Mouse (Mus musculus) bone marrow, adult 2 months (tissue): Measurements from ENCODE around the gene Cbx2. TPM values are rescaled to one million over a fixed set of nuclear protein-coding genes. Genes with fewer than 3 reads are reported as not detected.

Experiments used
- H3K27ac ChIP-seq: fragments of 200-500 bp; 2 replicates; pipeline ENCODE4 v1.5.1; 2012; ENCODE audit warnings: low read depth, mild to moderate bottlenecking, control low read depth, inconsistent platforms, low read length; ENCODE audit not compliant: control insufficient read depth, poor library complexity, insufficient read depth
- H3K4me1 ChIP-seq: fragments of 200-500 bp; 2 replicates; pipeline ENCODE4 v1.6.1; 2011; ENCODE audit warnings: low read length; ENCODE audit not compliant: control insufficient read depth, insufficient read depth
- H3K4me3 ChIP-seq: fragments of 200-500 bp; replicated peaks from 2 replicates; pipeline ENCODE3; 2011; ENCODE audit warnings: mild to moderate bottlenecking, low read depth, low read length, control low read depth; ENCODE audit not compliant: control insufficient read depth
- CTCF ChIP-seq: fragments of 200-500 bp; IDR thresholded peaks from 2 replicates; pipeline ENCODE4 v1.5.1; 2011; ENCODE audit warnings: low read length, control low read depth; ENCODE audit not compliant: control insufficient read depth, insufficient read depth
- POLR2A ChIP-seq: fragments of 200-500 bp; IDR thresholded peaks from 2 replicates; pipeline ENCODE4 v1.6.1; 2011; ENCODE audit warnings: low read depth, mild to moderate bottlenecking, control low read depth, low read length, borderline replicate concordance; ENCODE audit not compliant: control insufficient read depth
- WGBS: fragments of 180-500 bp; shearing (Covaris S2); methylation state at CpG from one replicate; pipeline ENCODE4 v1.1.7; 2018; 5-methylcytosine and 5-hydroxymethylcytosine counted together
- polyA plus RNA-seq: library from polyadenylated mRNA; stranded (reverse); fragments of >200 nt; gene quantifications from 2 replicates; pipeline ENCODE4 v1.2.4, GENCODE M21; 2011; ENCODE audit warnings: low replicate concordance; ENCODE audit not compliant: missing spikeins, insufficient read depth, insufficient read length

Cbx2 gene
- polyA plus RNA-seq, 1 experiment = 2.8 TPM

GRCm38 (mm10) chr11:119043761-119044550 is 21.2 kb downstream of the Cbx2 start:
- H3K4me1 ChIP-seq = no peaks in the 10 kb centered on the region; the same call in 1 of the 2 replicates
- TF ChIP-seq POLR2A = no peak
- TF ChIP-seq CTCF = peak; percentile 43; the same call in 1 of the 2 replicates

GRCm38 (mm10) chr11:119044551-119045337 is 22.0 kb downstream of the Cbx2 start:
- no peak for TF ChIP-seq POLR2A
- no peak for TF ChIP-seq CTCF
- no peak overlapping the region for H3K4me3 ChIP-seq
- H3K27ac ChIP-seq = no peak overlapping the region
- WGBS = 4% methylated on average over 41 of the region's 41 CpGs
- no peaks in the 10 kb centered on the region; the same call in 1 of the 2 replicates for H3K4me1 ChIP-seq

More at GRCm38 (mm10) chr11:119043761-119044550, 21.2 kb downstream of the Cbx2 start:
- Histone ChIP-seq H3K27ac (no peak overlapping the region), H3K4me3 (no peak overlapping the region)
- WGBS = 5% methylated on average over 10 of the region's 10 CpGs

GRCm38 (mm10) chr11:119046601-119047245 is 24.0 kb downstream of the Cbx2 start:
- TF ChIP-seq CTCF = no peak
- TF ChIP-seq POLR2A = no peak
- WGBS = 4% methylated on average over 39 of the region's 39 CpGs
- Histone ChIP-seq H3K4me3 (no peak overlapping the region), H3K27ac (no peak overlapping the region; the same call in 1 of the 2 replicates), H3K4me1 (no peaks in the 10 kb centered on the region; the same call in 1 of the 2 replicates)

- Histone ChIP-seq H3K4me1 (no peaks in the 10 kb centered on the region), H3K27ac (no peak overlapping the region), H3K4me3 (no peak overlapping the region)
- 2% methylated on average over 42 of the region's 43 CpGs for WGBS
- TF ChIP-seq CTCF (no peak), POLR2A (no peak)
These were observed 24.7 kb downstream of the Cbx2 start for GRCm38 (mm10) chr11:119047261-119048132.

- H3K27ac ChIP-seq = no peak overlapping the region
- 2% methylated on average over 13 of the region's 13 CpGs for WGBS
- no peaks in the 10 kb centered on the region for H3K4me1 ChIP-seq
- H3K4me3 ChIP-seq = no peak overlapping the region
- no peak for TF ChIP-seq POLR2A
- TF ChIP-seq CTCF = no peak
These were observed 25.4 kb downstream of the Cbx2 start for GRCm38 (mm10) chr11:119048133-119048510.

- WGBS = 0% methylated on average over 2 of the region's 2 CpGs
- no peaks in the 10 kb centered on the region; the same call in 1 of the 2 replicates for H3K4me1 ChIP-seq
- TF ChIP-seq CTCF = no peak
- no peak for TF ChIP-seq POLR2A
These were observed 27.6 kb downstream of the Cbx2 start for GRCm38 (mm10) chr11:119050361-119050760.

GRCm38 (mm10) chr11:119051426-119051825 is 28.7 kb downstream of the Cbx2 start:
- no peaks in the 10 kb centered on the region; the same call in 1 of the 2 replicates for H3K4me1 ChIP-seq
- TF ChIP-seq POLR2A = no peak
- no peak for TF ChIP-seq CTCF
- H3K4me3 ChIP-seq = no peak overlapping the region
- no peak overlapping the region for H3K27ac ChIP-seq

More at GRCm38 (mm10) chr11:119050361-119050760, 27.6 kb downstream of the Cbx2 start:
- Histone ChIP-seq H3K27ac (no peak overlapping the region), H3K4me3 (no peak overlapping the region)
